Mouse (Mus musculus) embryonic facial prominence, embryonic 10.5 days (tissue): ENCODE measurements around the gene Trp73. TPM values are rescaled to one million over a fixed set of nuclear protein-coding genes. Genes with fewer than 3 reads are reported as not detected.

Source experiments
- DNase-seq: peaks from one replicate; pipeline ENCODE4 v3.0.0-alpha.2; 2017; ENCODE audit warnings: low spot score
- H3K27ac ChIP-seq: fragments of 300-500 bp; sonication (generic); replicated peaks from 2 replicates; pipeline ENCODE4 v1.5.1; 2016; ENCODE audit warnings: mild to moderate bottlenecking
- H3K27me3 ChIP-seq: fragments of 300-500 bp; sonication (generic); replicated peaks from 2 replicates; pipeline ENCODE4 v1.6.1; 2016; ENCODE audit warnings: low read depth, mild to moderate bottlenecking; ENCODE audit not compliant: poor library complexity, severe bottlenecking
- H3K36me3 ChIP-seq: fragments of 300-500 bp; sonication (generic); replicated peaks from 2 replicates; pipeline ENCODE4 v1.6.1; 2016; ENCODE audit warnings: mild to moderate bottlenecking, moderate library complexity
- H3K4me1 ChIP-seq: fragments of 300-500 bp; sonication (generic); 2 replicates; pipeline ENCODE4 v1.6.1; 2016
- H3K4me3 ChIP-seq: fragments of 300-500 bp; sonication (generic); 2 replicates; pipeline ENCODE4 v1.5.1; 2016; ENCODE audit warnings: mild to moderate bottlenecking, moderate library complexity
- H3K9me3 ChIP-seq: fragments of 300-500 bp; sonication (generic); 2 replicates; pipeline ENCODE4 v1.6.1; 2016; ENCODE audit warnings: mild to moderate bottlenecking
- WGBS: fragments of 180-500 bp; shearing (Covaris S2); methylation state at CpG from one replicate; pipeline ENCODE4 v1.1.7; 2016; 5-methylcytosine and 5-hydroxymethylcytosine counted together
- polyA plus RNA-seq: library from polyadenylated mRNA; unstranded; fragments of >200 nt; fragmentation: Nextera tagmentation; extraction: Ambion mirVana; gene quantifications from 2 replicates; pipeline ENCODE4 v1.2.1, GENCODE M21; 2016

Trp73 gene
- polyA plus RNA-seq, 1 experiment from 2014 or later: 0.97 TPM

DNA sequence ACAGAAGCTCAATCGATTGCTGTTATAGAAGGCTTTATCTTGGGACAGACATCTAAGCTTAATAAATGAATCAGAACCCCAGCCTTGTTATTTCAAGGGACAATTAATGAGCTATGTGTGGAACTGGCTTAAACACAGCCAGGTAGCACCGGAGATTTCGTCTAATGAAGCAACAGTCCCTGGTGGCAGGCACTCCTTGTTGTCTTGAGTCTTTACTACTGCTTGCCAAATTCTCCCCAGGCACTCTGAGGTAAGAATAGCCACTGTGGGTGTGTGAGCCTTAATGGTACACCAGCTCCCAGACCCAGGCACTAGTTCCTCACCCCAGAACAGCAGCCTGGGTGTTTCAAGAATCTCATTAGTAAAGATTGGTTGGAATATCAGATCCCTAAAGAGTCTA lies 88.6 kb downstream of the Trp73 start:
- Histone ChIP-seq H3K36me3 (no peaks in the 10 kb centered on the region), H3K4me1 (no peaks in the 10 kb centered on the region; the same call in 1 of the 2 replicates), H3K27ac (no peak overlapping the region), H3K9me3 (no peaks in the 10 kb centered on the region), H3K27me3 (no peaks in the 10 kb centered on the region), H3K4me3 (no peak overlapping the region)
- 91% methylated on average over 3 of the region's 3 CpGs for WGBS
- no peak for DNase-seq

DNA sequence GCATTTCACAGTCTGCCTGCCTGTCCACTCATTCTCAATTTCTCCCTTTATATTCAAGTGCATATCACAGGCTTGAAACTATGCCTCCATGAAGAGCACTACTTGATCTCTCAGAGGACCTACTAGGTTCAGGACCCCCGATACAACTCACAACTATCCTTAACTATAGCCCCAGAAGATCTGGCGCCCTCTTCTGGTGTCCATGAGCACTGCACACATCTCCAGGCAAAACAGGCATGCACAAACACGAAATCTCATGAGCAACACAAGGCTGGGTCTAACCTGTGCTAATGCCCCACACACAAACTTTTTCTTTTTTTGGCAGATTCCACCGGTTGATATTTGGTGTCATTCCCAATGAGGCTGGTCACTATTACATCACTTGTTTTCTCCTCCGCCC lies 94.2 kb downstream of the Trp73 start:
- no peaks in the 10 kb centered on the region for H3K36me3 ChIP-seq
- H3K4me1 ChIP-seq: no peaks in the 10 kb centered on the region
- no peak overlapping the region for H3K4me3 ChIP-seq
- DNase-seq: no peak
- no peak overlapping the region for H3K27ac ChIP-seq
- H3K27me3 ChIP-seq: no peaks in the 10 kb centered on the region
- 67% methylated on average over 5 of the region's 5 CpGs for WGBS
- no peaks in the 10 kb centered on the region for H3K9me3 ChIP-seq

DNA sequence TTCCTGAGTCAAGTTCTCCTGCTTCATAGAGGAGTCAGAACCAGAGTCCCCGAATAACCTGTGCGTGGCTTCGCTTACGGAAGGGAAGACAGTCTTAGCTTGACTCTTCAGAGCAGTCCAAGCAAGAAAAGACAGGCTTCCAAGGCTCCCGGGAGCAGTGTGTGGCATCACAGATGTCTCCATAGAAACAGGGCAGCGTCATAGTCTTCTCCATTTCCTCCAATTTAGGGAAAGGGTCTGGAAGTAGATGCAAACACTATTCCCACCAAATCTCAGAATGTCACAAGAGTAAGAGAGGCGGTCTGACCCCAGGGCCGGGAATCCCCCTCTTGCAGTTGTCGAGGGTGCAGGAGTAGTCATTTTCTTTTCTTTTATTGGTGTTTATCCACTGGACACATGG lies 97.4 kb downstream of the Trp73 start, which contains the start of gene Ccdc27:
Ccdc27 (minus strand) TSS at position 101 of the 400 bp plus-strand sequence.
- Histone ChIP-seq H3K27ac (no peak within 1 kb of the TSS), H3K9me3 (no peaks in the 10 kb centered on the region), H3K36me3 (no peaks in the 10 kb centered on the region), H3K4me3 (no peak within 1 kb of the TSS), H3K27me3 (no peaks in the 10 kb centered on the region), H3K4me1 (no peaks in the 10 kb centered on the region; the same call in 1 of the 2 replicates)
- 83% methylated on average over 9 of the region's 9 CpGs for WGBS
- no peak for DNase-seq

DNA sequence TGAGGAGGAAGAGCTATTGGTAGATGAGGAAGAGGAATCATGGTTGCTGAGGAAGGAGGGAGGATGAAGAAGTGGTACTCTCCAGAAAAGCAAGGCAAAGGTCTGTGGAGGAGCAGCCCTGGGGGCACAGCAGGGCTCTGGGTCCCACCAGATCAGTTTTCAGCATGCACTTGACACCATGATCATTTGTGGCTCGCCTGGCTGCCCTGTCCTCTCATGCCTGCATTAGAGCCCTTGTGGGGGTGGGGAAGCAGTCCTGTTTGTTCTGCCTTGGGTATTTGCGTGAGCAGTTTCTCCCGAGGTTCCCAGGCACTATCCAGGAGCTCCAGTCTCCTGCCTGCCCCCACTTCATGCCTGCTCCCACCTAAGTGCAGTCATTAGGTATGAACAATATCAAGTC lies 102.9 kb downstream of the Trp73 start:
- H3K27ac ChIP-seq: no peak overlapping the region
- no peaks in the 10 kb centered on the region for H3K36me3 ChIP-seq
- H3K9me3 ChIP-seq: no peaks in the 10 kb centered on the region
- peaks cover 18% of the 10 kb centered on the region for H3K4me1 ChIP-seq
- DNase-seq: no peak
- H3K4me3 ChIP-seq: no peak overlapping the region
- WGBS: 36% methylated on average over 3 of the region's 3 CpGs
- H3K27me3 ChIP-seq: no peaks in the 10 kb centered on the region

DNA sequence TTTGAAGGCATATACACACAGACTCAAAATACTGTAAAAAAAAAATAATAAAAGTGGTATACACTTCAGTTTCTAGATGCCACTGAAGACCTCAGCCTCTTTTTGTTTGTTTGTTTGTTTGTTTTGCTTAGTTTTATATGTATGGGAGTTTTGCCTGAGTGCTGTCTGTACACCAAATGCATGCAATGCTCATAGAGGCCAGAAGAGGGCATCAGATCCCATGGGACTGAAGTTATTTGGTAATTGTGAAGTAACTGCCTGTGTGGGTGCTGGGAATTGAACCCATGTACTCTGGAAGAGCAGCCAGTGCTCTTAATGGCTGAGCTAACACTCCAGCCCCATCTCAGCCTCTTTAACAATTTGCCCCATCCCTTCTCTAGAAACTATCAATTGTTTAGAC lies 111.4 kb downstream of the Trp73 start:
- H3K27me3 ChIP-seq: peaks cover 41% of the 10 kb centered on the region
- H3K4me3 ChIP-seq: no peak overlapping the region
- H3K4me1 ChIP-seq: peaks cover 32% of the 10 kb centered on the region
- no peaks in the 10 kb centered on the region for H3K36me3 ChIP-seq
- DNase-seq: no peak
- no peaks in the 10 kb centered on the region for H3K9me3 ChIP-seq
- no peak overlapping the region for H3K27ac ChIP-seq

DNA sequence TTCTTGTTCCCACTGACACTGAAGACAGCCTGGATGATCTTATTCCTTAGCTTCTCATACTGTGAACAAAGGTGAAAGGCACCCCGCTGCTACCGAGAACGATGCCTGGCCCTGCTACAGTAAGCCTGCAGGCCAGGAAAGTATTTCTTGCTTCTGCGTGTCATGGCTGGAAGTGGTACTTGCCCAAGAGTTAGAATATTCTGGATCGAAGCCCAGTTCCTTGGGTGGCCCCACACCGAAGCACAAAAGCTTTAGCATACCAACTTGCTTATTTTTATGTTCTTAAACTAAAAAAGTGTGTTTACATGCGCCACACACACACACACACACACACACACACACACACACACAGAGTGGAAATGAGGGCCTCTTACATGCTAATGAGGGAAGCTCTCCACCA lies 111.9 kb downstream of the Trp73 start:
- Histone ChIP-seq H3K27ac (no peak overlapping the region), H3K27me3 (peaks cover 46% of the 10 kb centered on the region)
- 81% methylated on average over 7 of the region's 7 CpGs for WGBS

DNA sequence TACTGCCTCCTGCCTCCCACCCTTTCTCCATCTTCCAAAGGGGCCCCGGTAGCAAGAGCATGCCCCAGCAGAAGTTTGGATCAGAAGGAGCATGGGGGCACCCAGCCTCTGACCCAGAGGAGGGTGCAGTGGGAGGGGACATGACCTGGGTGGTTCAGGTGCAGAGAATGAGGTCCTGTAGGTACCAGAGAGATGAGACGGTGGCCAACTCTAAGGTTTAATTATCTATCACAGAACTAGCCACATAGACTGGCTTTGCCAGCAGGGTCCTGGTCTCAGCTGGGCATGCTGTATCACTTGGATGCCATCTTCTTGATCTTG lies 113.6 kb downstream of the Trp73 start:
- DNase-seq: no peak
- H3K27ac ChIP-seq: peak overlapping the region; percentile 31
- peak overlapping the region; percentile 56 for H3K4me3 ChIP-seq
- peaks cover 16% of the 10 kb centered on the region for H3K36me3 ChIP-seq
- WGBS: 23% methylated on average over 2 of the region's 2 CpGs
- H3K27me3 ChIP-seq: peaks cover 47% of the 10 kb centered on the region
- H3K4me1 ChIP-seq: peaks cover 38% of the 10 kb centered on the region
- no peaks in the 10 kb centered on the region for H3K9me3 ChIP-seq

More for the DNA sequence above, 111.9 kb downstream of the Trp73 start:
- Histone ChIP-seq H3K4me3 (no peak overlapping the region), H3K36me3 (no peaks in the 10 kb centered on the region), H3K4me1 (peaks cover 34% of the 10 kb centered on the region), H3K9me3 (no peaks in the 10 kb centered on the region)
- DNase-seq: no peak

DNA sequence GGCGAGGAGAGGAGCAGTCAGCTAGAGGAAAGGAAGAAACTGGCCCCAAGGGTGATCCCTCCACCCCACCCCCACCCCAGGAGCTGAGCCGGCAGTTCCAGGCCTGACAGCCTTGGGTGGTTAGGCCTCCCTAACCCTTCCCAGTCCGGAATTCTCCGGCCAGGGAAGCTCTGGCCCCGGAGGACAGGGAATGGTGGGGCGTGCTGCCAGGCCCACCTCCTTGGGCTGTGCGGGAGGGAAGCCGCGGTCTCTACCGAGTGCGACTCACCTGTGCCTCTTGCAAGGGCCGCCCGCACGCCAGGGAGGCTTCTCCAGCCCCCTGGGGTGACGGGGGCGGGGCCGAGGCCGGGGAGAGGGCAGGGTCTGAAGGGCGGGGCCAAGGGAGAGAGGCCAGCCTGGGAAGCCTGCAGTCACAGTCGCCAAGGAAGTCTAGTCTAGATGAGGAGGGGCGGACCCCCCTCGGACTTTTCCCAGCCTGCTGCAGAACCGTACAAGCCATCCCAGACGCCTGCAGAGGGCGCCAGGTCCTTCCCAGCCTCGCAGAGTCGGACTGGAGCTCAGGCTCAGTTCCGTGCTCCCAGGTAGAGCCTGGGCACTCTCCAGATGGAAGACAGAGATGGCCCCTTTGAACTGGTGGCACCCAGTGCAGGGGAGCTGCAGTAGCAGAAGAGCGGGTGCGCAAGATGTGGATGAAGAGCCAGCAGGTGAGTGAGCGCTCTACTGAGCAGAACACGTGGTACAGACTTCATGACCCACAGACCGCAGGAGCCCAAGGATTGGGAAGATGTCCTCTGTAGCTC lies 114.2 kb downstream of the Trp73 start, which contains the start of gene Smim1:
Smim1 (minus strand) TSS at position 590 of the 800 bp plus-strand sequence.
- H3K4me1 ChIP-seq: peaks cover 38% of the 10 kb centered on the region
- H3K27me3 ChIP-seq: peaks cover 47% of the 10 kb centered on the region
- peaks cover 21% of the 10 kb centered on the region for H3K36me3 ChIP-seq
- WGBS: 1% methylated on average over 33 of the region's 33 CpGs
- no peaks in the 10 kb centered on the region for H3K9me3 ChIP-seq
- DNase-seq: peak; percentile 74
- peak within 1 kb of the TSS; percentile 56 for H3K4me3 ChIP-seq
- peak within 1 kb of the TSS; percentile 31 for H3K27ac ChIP-seq

DNA sequence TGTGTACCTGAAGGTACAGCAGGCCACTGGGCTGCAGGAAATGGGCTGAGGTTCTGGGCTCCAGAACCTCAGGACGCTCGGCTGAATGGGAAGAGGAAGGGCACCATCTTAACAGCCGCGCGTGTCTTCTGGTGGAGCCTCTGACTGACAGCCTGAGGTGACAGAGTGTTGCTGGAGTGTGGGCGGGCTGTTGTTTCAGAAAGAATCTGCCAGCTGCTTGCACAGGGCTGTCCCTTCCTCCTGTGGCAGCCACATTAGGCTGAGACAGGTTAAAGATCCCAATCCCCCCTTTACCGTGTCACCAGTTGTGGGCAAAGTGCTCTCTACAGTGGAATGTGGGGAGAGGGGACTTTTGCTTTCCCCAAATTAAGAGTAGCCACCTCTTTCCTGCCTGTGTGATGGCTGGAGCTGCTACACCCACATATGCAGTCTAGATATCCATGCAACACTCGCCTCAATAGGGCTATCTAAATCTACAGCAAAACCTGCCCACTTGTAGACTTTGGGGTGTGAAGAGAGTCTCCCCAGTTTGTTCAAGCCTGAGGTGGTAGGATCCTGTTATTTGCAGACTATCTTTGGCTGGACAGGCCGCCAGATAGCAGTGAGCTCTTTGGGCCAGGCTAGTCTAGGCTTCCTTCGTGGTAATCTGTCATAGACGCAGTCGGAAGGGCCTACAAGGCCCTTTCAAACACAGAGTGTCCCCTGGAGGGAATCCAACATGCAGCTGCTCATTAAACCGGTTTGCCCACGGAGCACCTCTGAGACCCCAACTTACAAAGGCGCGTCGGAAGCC lies 115.1 kb downstream of the Trp73 start:
- Histone ChIP-seq H3K27me3 (peaks cover 47% of the 10 kb centered on the region), H3K4me1 (peaks cover 38% of the 10 kb centered on the region), H3K27ac (peak overlapping the region; percentile 31; the same call in 1 of the 2 replicates), H3K36me3 (peaks cover 30% of the 10 kb centered on the region), H3K9me3 (no peaks in the 10 kb centered on the region), H3K4me3 (peak overlapping the region; percentile 56)
- WGBS: 33% methylated on average over 17 of the region's 17 CpGs
- no peak for DNase-seq

DNA sequence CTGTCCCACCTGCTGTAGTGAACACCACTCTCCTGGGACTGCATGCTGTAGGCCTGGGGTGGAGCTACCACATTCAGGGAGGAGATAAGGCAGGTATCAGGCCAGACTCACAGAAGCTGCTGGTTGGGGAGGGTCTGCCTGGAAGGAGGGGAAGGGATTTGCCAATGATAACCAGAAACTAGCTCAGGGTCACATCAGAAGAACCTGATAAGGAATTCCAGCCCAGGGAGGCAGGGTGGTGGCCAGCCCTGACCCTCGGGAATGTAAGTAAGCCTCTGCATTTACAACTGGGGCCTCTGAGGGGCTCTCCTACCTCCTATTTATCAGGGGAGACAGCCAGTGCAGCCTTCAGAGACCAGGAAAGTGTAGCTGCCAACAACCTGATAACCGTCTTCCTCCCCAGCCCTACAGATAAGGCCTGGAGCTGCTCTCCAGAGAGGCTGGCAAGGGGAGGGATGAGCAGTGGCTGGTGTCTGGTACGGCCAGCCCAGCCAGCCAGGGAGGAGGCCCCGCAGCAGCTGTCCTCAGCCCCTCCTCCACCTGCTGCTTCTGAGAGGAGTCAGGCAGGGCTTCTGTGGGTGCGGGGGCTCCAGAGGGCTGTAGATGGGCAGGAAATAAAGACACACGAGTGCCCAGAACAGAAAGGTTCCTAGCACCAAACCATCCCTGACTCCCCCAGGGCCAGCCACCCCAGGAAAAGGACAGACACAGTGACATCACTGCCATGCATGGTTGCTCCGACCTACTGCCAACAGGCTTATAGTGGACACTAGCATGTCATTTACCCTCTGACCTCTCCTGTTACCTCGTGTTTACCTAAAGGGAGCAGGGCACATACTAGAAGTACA lies 116.0 kb downstream of the Trp73 start:
- Histone ChIP-seq H3K4me1 (peaks cover 38% of the 10 kb centered on the region), H3K27ac (0 out of 2 replicates have a peak overlapping the region, but pooled peaks have one; percentile 7), H3K27me3 (peaks cover 47% of the 10 kb centered on the region), H3K4me3 (no peak overlapping the region), H3K9me3 (no peaks in the 10 kb centered on the region), H3K36me3 (peaks cover 40% of the 10 kb centered on the region)
- DNase-seq: no peak
- WGBS: 28% methylated on average over 8 of the region's 8 CpGs

DNA sequence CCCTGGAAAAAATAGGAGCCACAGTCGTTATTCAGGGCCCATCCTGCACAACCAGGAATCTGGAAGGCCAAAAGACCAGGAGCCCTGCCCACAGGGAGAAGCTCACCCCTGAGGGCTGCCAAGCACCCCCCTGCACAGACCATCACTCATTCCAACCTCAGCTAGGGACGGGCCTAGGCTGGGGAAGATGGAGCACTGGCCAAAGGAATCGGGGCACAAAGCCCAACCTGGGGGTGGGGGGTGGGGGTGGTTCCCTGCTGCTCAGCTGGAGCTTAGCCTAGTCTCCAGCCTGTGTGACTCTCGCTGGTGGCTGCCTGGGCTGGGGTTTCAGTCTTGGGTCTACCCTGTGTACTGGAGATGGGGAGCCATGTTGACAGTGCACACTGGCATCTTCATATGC lies 117.2 kb downstream of the Trp73 start:
- no peaks in the 10 kb centered on the region for H3K9me3 ChIP-seq
- peaks cover 47% of the 10 kb centered on the region for H3K27me3 ChIP-seq
- 36% methylated on average over 4 of the region's 4 CpGs for WGBS
- H3K36me3 ChIP-seq: peaks cover 51% of the 10 kb centered on the region
- H3K4me3 ChIP-seq: no peak overlapping the region
- H3K27ac ChIP-seq: no peak overlapping the region
- DNase-seq: no peak
- peaks cover 38% of the 10 kb centered on the region for H3K4me1 ChIP-seq

DNA sequence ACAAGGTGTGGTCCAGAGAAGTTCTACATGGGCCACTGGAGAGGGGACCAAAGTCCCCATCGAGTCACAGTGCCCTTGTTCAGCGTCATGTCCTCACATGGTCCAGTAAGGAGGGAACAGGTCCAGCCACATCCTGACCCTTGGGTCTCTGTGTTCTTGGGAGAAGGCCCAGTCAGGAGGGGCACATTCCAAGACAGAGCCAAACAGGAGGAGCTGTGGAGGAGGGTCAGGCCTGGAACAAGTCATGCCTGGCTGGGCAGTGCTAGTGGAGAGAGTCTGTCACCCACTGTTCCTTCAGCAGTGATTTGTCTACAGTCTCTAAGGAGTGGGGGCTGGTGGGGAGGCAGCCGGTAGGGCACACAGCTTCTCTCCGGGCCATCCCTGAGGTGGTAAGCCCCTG lies 117.6 kb downstream of the Trp73 start:
- Histone ChIP-seq H3K36me3 (peaks cover 55% of the 10 kb centered on the region), H3K9me3 (no peaks in the 10 kb centered on the region), H3K4me3 (no peak overlapping the region), H3K4me1 (peaks cover 38% of the 10 kb centered on the region), H3K27me3 (peaks cover 43% of the 10 kb centered on the region), H3K27ac (no peak overlapping the region)
- DNase-seq: no peak
- WGBS: 76% methylated on average over 4 of the region's 4 CpGs
